Mouse (Mus musculus) layer of hippocampus, adult 8-10 months (tissue): Measurements from ENCODE around the gene Mta3. TPM values are rescaled to one million over a fixed set of nuclear protein-coding genes. Genes with fewer than 3 reads are reported as not detected.

Source experiments
- DNase-seq, 2 experiments: peaks; one replicate each; pipeline ENCODE4 v3.0.0; 2022; ENCODE audit warnings: low spot score in 2 of 2
- total RNA-seq, 4 experiments: library from RNA; stranded (reverse); gene quantifications; 2 replicates each; pipeline ENCODE4 v1.2.4; 2022

Mta3 gene
- total RNA-seq: 100 to 1,000 TPM in 2 of 4 experiments, 10 to 100 TPM in 2; 94.3 to 108 (median 101) TPM

- DNase-seq: peak in 1 of 2 experiments; percentile 42
These were observed at the start of gene Mta3 for GRCm38 (mm10) chr17:83706116-83706593. Gene Mta3, plus strand, starts transcription at chr17:83706163.

DNA sequence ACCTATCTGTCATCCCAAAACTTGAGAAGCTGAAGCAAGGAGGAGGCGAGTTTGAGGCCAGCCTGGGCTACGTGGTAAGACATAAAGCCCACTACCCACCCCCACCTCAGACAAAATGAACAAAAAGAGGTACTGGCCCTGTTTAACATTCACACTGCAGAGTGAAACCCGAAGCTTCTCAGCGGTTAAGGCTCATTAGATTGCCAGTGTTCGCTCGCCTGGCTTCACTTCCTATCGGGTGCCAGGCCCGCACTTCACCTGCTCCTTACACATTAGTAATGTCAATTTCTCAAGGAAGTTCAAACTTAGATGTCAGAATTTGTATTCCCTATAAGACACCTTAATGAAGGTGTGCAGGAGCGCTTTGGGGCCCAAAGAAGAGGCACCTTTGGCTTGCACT lies 48.6 kb upstream of the Mta3 start:
- DNase-seq: no peak

DNA sequence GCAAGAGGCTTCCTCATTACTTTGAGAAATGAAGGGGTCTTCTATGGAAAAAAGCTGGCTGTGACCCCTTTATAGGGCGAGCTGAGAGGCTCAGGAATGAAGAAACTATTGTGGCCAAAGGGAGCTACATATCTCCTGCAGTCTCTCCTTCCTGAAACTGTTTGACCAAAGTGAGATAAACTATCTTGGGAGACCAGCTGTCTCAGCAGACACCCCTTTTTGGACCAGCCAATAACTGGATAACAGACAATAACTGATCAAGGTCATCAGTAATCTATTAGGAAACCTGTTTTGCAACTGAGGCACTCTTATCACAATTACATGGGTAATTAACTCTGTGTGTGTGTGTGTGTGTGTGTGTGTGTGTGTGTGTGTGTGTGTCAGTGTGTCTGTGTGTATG lies 47.0 kb upstream of the Mta3 start:
- DNase-seq: no peak

DNA sequence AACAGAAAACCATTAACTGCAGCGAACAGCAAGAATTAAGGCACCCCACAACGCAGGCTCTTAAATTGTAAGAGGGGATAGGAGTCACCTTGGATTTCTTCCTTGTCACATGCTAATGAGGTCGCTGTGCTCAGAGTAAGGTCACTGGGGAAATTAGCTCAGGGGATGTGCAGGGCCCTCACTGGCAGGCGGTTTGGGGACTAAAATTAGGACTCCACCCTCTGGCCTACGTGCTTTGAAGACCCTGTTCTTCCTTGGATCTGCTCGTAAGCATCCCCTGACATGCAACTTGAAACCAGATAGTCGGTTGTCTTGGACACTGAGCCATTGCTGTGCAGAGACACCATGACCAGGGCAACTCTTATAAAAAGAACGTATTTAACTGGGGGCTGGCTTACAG lies 41.2 kb upstream of the Mta3 start:
- no peak for DNase-seq

DNA sequence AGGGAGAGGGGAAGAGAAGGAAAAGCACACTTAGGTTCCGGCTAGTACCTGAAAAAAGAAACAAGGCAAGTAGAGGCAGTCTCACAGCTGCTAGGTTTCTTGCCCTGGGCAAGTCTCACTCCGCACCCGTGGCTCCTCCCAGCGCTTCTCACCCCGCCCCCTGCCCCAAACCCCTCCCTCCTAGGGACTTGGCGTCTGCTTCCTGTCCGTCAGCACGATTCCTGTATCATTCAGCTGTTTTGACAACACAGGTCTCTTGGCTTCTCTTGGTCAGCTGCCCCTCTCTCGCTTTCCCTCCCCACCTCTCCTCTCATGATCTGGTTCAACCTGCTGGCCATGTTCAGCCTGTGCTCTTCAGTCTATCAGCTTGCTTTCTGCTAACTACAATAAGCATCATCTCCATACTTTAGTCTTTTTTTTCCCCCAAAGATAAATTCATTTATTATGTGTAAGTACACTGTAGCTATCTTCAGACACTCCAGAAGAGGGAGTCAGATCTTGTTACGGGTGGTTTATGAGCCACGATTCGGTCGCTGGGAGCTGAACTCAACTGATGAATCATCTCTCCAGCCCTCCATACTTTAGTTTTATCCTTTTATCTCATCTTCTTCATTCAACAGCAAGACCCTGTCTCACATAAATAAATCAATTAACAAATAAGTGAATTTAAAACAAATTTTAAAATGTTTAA lies 39.2 kb upstream of the Mta3 start:
- no peak for DNase-seq

DNA sequence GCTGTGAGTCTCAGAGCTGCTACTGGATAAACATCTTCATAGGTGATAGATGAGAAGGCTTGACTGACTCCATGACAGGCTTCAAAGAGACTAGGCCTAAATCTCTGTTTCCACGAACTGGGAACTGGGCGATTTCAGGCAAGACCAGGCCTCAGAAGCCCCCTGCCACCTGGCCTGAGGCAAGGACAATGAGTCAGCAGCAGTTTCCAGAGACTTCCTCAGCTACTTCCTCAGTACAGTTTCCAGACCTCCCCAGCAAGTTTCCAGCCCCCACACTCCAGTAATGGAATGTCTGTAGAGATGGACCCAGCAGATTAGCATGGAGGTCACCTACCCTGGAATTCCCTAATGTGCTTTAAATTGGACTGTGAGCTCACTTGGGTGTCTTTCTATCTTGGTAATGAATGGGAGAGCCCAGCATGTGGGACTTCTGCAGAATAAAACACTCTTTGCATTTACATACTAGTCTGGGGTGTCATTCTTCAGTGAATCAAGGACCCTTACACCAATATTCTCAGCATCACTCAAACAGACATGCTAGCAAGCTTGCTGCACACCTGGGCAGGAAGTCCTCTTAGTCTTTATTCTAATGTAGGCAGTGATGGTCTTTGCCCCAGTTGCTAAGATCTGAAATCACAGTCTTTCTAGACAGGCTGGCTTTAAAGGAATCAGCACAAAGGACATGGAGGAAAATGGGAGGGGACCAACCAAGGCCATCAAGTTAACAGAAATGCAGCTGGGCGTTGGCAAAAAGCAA lies 37.9 kb upstream of the Mta3 start:
- no peak for DNase-seq

GRCm38 (mm10) chr17:83672685-83673084 lies 33.3 kb upstream of the Mta3 start:
- DNase-seq: no peak

DNA sequence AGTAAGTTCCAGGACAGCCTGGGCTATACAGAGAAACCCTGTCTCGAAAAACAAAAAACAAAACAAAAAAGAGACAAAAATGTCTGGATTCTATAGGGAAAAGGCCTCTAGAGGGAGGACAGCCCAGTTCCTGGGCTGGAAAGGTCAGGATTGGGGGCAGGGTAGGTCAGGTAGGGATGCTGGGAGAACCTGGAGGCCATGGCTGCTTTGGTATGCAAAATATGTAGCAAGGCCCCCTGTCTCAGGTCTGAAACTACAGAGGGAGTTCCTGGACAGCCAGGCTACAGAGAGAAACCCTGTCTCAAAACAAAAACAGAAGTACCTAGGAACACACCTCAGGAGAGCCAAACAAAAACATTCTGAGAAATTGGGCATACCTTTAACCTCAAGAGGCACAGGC lies 28.6 kb upstream of the Mta3 start:
- DNase-seq: no peak

DNA sequence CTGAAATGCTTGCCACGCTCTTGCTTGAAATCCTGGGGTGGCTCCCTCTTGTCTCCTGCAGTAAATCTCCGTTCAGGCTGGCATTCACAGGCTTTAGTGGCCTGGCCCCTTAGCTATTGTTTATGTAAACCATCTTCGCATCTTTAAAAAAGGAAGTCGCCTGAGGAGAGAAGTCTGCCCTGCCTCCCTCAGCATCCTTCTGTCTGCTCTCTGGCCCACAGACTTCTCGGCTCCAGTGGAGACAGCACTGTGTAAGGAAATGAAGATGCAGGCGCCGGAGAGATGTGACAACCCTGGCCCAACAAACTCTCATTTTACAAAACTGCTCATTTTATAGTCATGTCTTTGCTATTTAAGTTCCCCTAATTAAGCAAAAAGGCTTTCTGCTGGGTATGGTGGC lies 24.0 kb upstream of the Mta3 start:
- no peak for DNase-seq

GRCm38 (mm10) chr17:83684475-83684874 lies 21.5 kb upstream of the Mta3 start:
- DNase-seq: no peak

DNA sequence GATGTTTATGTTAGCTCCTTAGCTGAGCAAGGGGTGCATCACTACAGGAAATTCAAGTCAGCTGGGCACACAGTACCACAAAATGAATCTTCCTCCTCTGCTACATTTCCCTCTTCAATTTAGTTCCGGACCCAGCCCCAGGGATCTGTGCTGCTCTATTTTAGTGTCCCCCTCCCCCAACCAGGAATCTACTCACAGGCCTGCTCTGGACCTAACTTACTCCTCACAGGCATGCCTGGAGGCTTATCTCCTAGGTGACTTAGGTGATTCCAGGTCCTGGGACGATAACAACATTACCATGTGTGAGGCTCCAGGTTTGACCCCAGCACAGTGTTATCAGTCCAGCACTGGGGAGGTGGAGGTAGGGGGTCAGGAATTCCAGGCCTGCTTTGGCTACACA lies 15.5 kb upstream of the Mta3 start:
- no peak for DNase-seq

DNA sequence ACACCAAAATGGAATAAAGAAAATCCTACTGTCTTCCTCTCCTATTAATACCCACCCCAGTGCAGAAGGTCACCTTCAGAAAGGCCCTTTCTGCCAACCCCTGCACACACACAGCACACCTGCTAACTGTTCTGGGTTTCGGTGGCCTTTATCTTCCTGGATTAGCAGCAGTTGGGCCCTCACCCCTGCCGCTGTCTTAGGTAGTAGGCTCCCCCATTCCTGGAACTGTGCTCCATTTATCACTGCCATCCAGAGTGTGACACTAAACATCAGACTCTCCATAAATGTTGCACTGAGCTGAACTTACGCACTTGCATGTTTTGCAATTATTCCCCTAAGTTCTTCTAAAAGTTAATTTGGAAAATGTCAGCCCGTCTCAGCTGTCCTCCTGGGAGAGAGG lies 14.6 kb upstream of the Mta3 start:
- no peak for DNase-seq

GRCm38 (mm10) chr17:83693941-83694340 lies 12.0 kb upstream of the Mta3 start:
- no peak for DNase-seq

DNA sequence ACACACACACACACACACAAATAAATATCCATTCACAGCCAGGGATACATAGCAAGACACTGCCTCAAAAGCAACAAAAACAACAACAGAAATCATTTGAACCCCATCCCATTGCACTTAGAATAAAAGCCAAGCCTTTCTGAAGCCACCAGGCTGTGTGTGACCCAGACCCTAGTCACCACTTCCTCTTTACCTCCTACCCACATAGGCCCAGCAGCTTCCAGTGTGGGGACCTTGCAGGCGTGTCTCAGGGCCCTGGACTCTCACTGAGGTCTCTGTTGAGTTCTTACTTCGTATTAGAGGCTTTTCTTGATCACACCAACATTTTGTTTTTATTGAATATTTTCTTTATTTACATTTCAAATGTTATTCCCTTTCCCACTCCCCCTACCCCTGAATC lies 10.2 kb upstream of the Mta3 start:
- no peak for DNase-seq

- no peak for DNase-seq
These were observed 6.8 kb upstream of the Mta3 start for GRCm38 (mm10) chr17:83699062-83699724.

GRCm38 (mm10) chr17:83700125-83700524 lies 5.8 kb upstream of the Mta3 start:
- DNase-seq: no peak

DNA sequence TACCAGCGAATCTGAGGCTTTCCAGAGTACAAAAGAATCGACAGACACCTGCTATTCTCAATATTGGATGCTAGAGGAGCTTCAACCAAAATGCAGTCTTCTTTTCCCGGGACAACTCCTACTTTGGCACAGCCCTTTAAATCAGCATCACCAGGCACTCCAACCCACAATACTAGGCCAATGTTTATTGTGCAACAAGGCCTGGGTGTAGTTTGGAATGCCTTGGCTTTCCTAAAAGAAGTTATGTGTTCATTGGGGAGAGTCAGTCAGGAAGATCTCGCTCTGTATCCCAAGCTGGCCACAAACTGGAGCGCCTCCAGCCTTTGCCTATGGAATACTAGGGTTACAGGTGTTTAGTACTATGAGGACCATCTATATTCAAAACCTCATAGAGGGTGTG lies 1.5 kb upstream of the Mta3 start:
- no peak for DNase-seq

- DNase-seq: peak; percentile 23 to 29
These were observed 429 bp upstream of the Mta3 start for GRCm38 (mm10) chr17:83705352-83706115.

GRCm38 (mm10) chr17:83706594-83707126 lies 697 bp downstream of the Mta3 start:
- DNase-seq: no peak

- no peak for DNase-seq
These were observed 1.4 kb downstream of the Mta3 start for GRCm38 (mm10) chr17:83707372-83707771.

DNA sequence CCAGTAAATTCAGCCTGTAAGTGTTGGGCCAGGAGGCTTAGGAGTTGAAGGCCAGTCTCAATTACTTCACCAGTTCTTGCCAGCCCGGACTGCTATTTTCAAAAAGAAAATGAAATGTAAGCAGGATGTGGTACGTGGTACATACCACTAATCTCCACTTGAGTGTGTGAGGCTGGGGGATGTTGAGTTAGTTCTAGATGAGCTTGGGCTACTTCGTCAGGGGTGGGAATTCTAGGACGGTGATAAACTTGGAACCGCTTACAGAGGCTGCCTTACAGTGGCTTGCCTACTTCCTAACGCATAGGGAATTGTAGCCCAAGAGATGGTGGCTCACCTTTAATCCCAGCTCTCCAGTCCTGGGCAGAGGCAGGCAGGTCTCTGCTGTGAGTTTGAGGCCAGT lies 1.9 kb downstream of the Mta3 start:
- no peak for DNase-seq
